Mouse (Mus musculus) G1E (cell line): ENCODE results near the gene Fam83e. TPM values are rescaled to one million over a fixed set of nuclear protein-coding genes. Genes with fewer than 3 reads are reported as not detected.
A peak's percentile ranks its signal among the peaks of the same experiment; 100 is the strongest.

ENCODE experiments used
- ATAC-seq: 2 replicates; pipeline ENCODE4 v1.8.0; 2016; ENCODE audit warnings: mild to moderate bottlenecking; ENCODE audit not compliant: insufficient number of reproducible peaks, poor library complexity, low FRiP score, severe bottlenecking; ENCODE audit errors: extremely low read depth
- DNase-seq: peaks from one replicate; pipeline ENCODE4 v3.0.0; 2012; ENCODE audit warnings: low spot score
- H3K27me3 ChIP-seq: 2 replicates; pipeline ENCODE4 v1.6.1; 2012; ENCODE audit warnings: mild to moderate bottlenecking, low read length, inconsistent platforms; ENCODE audit not compliant: insufficient read depth
- H3K36me3 ChIP-seq: replicated peaks from 2 replicates; pipeline ENCODE3; 2012; ENCODE audit warnings: mild to moderate bottlenecking, inconsistent platforms
- H3K4me1 ChIP-seq: 2 replicates; pipeline ENCODE4 v1.6.1; 2012; ENCODE audit warnings: low read depth, low read length, inconsistent platforms, mixed read lengths; ENCODE audit not compliant: insufficient read depth
- H3K4me3 ChIP-seq: 2 replicates; pipeline ENCODE4 v1.5.1; 2012; ENCODE audit warnings: low read depth, mild to moderate bottlenecking, inconsistent platforms, low read length, moderate library complexity, mixed read lengths
- H3K9me3 ChIP-seq: replicated peaks from 2 replicates; pipeline ENCODE4 v1.6.1; 2012; ENCODE audit warnings: inconsistent platforms
- CTCF ChIP-seq: IDR thresholded peaks from 2 replicates; pipeline ENCODE4 v1.5.1; 2012; ENCODE audit warnings: low read depth, low read length, inconsistent platforms, mixed read lengths
- GATA1 ChIP-seq: IDR thresholded peaks from 2 replicates; pipeline ENCODE4 v1.6.1; 2012; ENCODE audit warnings: borderline replicate concordance, low read length, inconsistent platforms, mixed read lengths
- GATA2 ChIP-seq: IDR thresholded peaks from 2 replicates; pipeline ENCODE4 v1.6.1; 2012; ENCODE audit warnings: low read depth, low read length, inconsistent platforms, borderline replicate concordance
- POLR2AphosphoS5 ChIP-seq: IDR thresholded peaks from 2 replicates; pipeline ENCODE4 v1.6.1; 2012; ENCODE audit warnings: low read depth, low read length, inconsistent platforms; ENCODE audit not compliant: insufficient replicate concordance
- TAL1 ChIP-seq: conservative IDR thresholded peaks from 2 replicates; pipeline ENCODE4 v1.6.1; 2012; ENCODE audit warnings: low read depth, low read length, inconsistent platforms, mixed read lengths
- polyA plus RNA-seq: library from polyadenylated mRNA; stranded (reverse); fragments of >175 nt; gene quantifications from 2 replicates; pipeline ENCODE4 v1.2.3, GENCODE M21; 2012
- total RNA-seq, 2 experiments: library from RNA; stranded (forward) in 1 of 2; stranded (reverse) in 1 of 2; fragments of 200-1000 nt in 1 of 2; fragments of >200 nt in 1 of 2; fragmentation: Nextera tagmentation in 1 of 2; gene quantifications; 2 replicates each; pipeline ENCODE4 v1.2.3; 2014 to 2017

The Fam83e gene
- total and polyA plus RNA-seq, 3 experiments = 0.38 to 1.2 (median 0.49) TPM

DNA sequence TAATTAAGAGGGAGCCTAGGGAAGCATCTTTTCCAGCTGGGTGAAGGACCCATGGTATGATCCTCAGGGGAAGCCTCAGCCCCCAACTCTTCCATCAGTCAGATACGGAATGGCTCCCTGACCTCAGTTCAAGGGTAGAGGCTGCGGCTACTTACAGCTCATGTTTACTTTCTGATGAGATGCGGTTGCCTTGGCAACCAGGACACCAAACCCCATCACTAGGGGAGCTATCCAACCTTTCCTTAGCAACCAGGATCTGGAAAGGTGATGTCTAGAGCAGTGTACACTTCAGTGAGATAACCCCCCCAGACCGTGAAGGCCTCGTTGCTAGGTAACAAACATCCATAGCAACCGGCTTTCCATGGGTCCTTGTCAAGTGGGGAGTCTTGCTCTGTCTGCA, 12.0 kb upstream of the Fam83e start:
- Histone ChIP-seq H3K4me1 (peaks cover 74% of the 10 kb centered on the region), H3K27me3 (no peaks in the 10 kb centered on the region), H3K4me3 (no peak overlapping the region; the same call in 1 of the 2 replicates), H3K9me3 (no peaks in the 10 kb centered on the region), H3K36me3 (peaks cover 60% of the 10 kb centered on the region)
- ATAC-seq = no peak
- DNase-seq = no peak
- no peak for TF ChIP-seq GATA1
- no peak for TF ChIP-seq TAL1
- TF ChIP-seq CTCF = no peak
- no peak; the same call in 1 of the 2 replicates for TF ChIP-seq POLR2AphosphoS5
- TF ChIP-seq GATA2 = no peak

DNA sequence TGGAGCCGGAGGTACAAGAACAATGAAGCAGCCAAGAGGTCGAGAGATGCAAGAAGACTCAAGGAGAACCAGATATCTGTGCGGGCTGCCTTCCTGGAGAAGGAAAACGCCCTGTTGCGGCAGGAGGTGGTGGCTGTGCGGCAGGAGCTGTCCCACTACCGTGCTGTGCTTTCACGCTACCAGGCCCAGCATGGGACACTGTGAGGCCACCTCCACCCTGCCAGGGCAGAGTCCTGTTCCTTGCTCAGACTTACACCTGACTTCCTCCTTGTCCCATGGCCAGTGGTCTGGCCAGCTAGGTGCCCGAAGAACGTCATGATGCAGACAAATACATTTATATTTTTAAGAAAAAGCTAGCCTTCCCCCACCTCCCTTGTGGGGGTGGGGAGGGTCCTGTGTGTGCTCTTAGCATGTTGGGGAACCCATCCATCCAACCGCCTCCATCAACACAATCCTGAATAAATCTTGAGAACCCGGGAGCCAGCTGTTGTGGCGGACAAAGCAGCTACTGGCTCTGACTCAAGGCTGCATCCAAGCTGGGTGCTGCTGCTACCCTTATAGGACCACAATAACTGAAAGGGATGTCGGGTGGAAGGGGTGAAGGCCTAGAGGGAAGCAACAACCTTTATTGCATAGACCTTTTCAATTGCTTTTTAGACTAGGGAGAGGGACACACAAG, 11.2 kb upstream of the Fam83e start:
- ATAC-seq (no peak), DNase-seq (no peak)
- peaks cover 66% of the 10 kb centered on the region for H3K36me3 ChIP-seq
- peak overlapping the region; percentile 22; the same call in 1 of the 2 replicates for H3K4me3 ChIP-seq
- TF ChIP-seq GATA2 (no peak), TAL1 (no peak), CTCF (no peak), GATA1 (no peak), POLR2AphosphoS5 (peak; percentile 12; the same call in 1 of the 2 replicates)
- peaks cover 76% of the 10 kb centered on the region for H3K4me1 ChIP-seq
- no peaks in the 10 kb centered on the region for H3K27me3 ChIP-seq
- no peaks in the 10 kb centered on the region for H3K9me3 ChIP-seq

DNA sequence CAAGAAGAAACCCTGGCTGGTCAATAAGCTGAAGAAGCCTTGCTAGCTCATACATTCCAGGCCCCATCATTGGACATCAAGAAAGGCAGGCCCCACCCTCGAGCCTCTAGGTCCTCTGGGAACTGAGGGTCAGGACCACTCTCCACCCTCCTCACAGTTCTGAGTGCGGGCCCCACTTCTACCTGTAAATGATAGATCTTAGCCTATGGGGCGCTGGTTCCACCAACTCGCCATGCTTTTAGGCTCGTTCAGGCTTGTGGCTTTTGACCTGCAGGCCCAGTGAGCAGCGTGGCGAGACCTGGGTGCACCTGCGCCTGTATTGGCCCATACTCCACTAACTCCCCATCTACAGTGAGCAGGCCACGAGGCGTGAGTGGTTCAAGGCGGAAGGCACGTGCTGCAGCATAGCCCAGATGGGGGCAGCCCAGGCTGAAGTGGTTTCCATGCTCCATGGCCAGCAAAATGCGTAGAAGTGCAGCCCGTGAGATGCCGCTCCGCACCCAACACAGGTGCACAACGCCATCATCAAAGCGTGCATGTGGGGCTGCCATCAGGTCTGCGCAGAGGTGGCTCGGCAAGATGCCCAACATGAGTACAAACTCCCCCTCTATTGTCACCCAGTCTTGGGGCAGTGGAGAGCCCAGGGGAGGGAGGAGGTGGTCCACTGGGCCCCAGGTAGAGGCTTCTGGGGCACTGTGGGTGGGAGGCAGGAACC, 10.4 kb upstream of the Fam83e start:
- H3K4me3 ChIP-seq = no peak overlapping the region
- peaks cover 69% of the 10 kb centered on the region for H3K36me3 ChIP-seq
- ATAC-seq = no peak
- peaks cover 74% of the 10 kb centered on the region for H3K4me1 ChIP-seq
- TF ChIP-seq POLR2AphosphoS5 (no peak), CTCF (no peak), TAL1 (no peak), GATA2 (no peak), GATA1 (no peak)
- H3K9me3 ChIP-seq = no peaks in the 10 kb centered on the region
- H3K27me3 ChIP-seq = no peaks in the 10 kb centered on the region
- DNase-seq = no peak

DNA sequence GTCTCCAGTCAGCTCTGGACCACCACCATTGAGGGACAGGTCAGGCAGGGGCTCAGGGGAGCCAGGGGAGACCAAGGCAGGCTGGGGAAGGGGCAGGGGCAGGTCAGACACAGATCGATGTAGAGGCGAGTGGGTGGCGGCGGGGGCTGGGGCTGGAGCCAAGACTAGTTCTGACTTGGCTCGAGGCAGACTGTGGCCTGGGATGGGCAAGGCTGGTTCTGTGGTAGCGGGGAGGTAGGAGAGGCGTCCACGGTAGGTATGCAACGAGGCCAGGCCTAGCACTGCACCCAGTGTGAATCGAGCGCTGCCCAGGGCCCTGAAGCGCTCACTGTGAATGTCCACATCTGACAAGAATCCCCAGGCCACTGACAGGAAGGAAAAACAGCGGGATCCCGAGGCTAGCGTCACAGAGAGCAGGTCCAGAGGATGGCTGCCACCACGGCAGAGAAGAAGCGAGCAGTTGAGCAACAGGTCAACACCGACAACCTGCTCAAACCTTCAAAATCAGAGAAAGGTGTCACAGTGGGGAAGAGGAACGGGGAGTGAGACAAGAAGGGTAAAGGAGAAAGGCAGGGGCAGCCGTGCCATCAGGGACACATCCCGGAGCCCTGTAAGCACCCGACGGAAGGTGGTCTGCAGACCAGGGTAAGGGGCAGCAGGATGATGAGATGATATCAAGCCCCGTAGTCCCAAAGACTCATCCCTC, 9.5 kb upstream of the Fam83e start:
- H3K36me3 ChIP-seq = peaks cover 77% of the 10 kb centered on the region
- peaks cover 75% of the 10 kb centered on the region for H3K4me1 ChIP-seq
- ATAC-seq (no peak), DNase-seq (no peak)
- H3K4me3 ChIP-seq = no peak overlapping the region
- H3K9me3 ChIP-seq = no peaks in the 10 kb centered on the region
- H3K27me3 ChIP-seq = no peaks in the 10 kb centered on the region
- no peak for TF ChIP-seq GATA2
- TF ChIP-seq TAL1 = no peak
- TF ChIP-seq POLR2AphosphoS5 = no peak
- no peak for TF ChIP-seq CTCF
- no peak for TF ChIP-seq GATA1

DNA sequence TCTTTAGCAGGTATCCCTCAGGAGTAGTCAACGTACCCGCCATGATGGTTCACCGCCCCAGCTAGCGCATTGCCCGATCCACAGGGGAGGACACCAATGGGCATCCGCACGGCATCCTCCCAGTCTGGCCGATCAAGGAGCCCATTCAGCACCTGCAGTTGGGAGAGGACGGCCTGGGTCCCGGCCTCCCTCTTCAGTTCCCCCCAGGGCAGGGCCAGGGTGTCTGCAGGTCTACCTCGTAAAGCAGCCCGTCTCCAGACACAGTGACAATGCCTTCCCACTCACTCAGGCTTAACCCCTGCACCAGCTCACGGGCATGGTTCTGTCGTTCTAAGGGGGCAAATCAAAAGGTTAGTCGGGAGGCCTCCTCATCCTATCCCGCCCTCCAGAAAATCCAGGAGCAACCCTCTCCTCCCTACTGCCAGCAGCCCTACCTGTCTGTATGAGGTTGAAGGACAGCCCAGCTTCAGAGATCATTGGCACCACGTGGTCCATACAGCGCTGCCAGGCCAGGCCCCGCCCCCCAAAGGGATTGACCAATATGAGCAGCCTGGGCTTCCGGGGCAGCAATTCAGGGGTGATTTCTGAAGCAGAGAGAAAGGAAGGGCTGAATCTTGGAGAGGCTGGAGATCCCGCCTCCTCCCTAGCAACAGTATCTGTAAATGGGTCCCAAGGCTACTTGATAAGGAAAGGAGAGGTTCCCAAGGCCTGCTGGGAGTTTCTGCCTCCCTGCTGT, 8.8 kb upstream of the Fam83e start:
- no peak overlapping the region for H3K4me3 ChIP-seq
- no peak for DNase-seq
- no peak for ATAC-seq
- peaks cover 80% of the 10 kb centered on the region for H3K36me3 ChIP-seq
- TF ChIP-seq TAL1 (no peak), POLR2AphosphoS5 (no peak), GATA2 (no peak), GATA1 (no peak), CTCF (no peak)
- no peaks in the 10 kb centered on the region for H3K9me3 ChIP-seq
- H3K4me1 ChIP-seq = peaks cover 77% of the 10 kb centered on the region
- no peaks in the 10 kb centered on the region for H3K27me3 ChIP-seq

DNA sequence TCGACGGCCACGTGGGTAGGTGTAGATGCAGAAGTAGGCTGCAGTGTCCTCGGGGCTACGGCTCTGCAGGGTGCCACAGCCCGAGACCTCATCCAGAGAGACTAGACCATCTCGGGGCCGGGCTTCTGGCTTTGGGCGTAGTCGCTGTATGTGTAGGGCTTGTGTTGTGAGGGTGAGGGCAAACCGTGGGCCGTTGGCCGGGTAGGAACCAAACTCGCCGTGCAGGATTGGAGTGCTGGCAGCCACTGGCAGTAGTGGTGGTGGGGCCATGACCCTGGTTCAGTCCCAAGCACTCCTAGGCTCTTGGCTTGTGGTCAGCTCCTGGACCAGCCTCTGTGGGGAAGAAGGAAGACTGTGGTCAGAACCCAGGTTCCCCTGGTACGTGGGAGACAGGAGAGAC, 7.6 kb upstream of the Fam83e start:
- no peak for ATAC-seq
- no peak overlapping the region for H3K4me3 ChIP-seq
- no peak for DNase-seq
- H3K4me1 ChIP-seq = peaks cover 66% of the 10 kb centered on the region
- no peaks in the 10 kb centered on the region for H3K27me3 ChIP-seq
- peaks cover 78% of the 10 kb centered on the region for H3K36me3 ChIP-seq
- H3K9me3 ChIP-seq = no peaks in the 10 kb centered on the region
- TF ChIP-seq GATA2 = no peak
- TF ChIP-seq GATA1 = no peak
